Mouse (Mus musculus) lung, postnatal 0 days (tissue): ENCODE results near the gene Syne2.

Experiments
- CTCF ChIP-seq: IDR thresholded peaks from 2 replicates; pipeline ENCODE4 v1.5.1; 2016; ENCODE audit warnings: antibody characterized with exemption, mild to moderate bottlenecking
- EP300 ChIP-seq: IDR thresholded peaks from 2 replicates; pipeline ENCODE4 v1.6.1; 2016; ENCODE audit warnings: antibody characterized with exemption, mild to moderate bottlenecking, control low read depth

DNA sequence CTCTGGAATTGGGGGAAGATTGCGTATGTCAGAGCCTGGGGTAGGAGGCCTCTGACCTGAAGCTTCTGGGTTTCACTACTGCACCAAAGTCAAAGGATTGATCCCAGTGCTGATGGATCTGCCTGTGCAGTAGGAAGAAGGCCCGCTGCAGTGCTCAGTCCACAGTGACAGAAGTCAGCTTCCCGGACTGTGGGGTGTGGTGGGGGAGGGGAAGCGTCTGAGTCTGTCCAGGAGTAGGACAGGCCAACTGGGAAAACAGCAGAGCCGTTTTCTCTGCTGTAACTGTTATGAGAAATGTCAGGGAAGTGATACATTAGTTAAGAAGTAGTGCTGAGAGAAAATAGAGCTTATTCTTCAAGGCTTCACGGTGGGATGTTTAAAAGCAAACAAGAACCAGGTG, 4.2 kb downstream of the Syne2 start:
- TF ChIP-seq CTCF (no peak), EP300 (no peak)
